Comparison of ENCODE assay signal across 17 mouse cellular contexts in genomic region chr9:27477079-27477687, GRCm38 (mm10).
DNase-seq lines count a peak whose midpoint lies in the region; ATAC-seq and TF ChIP-seq lines count a peak whose summit lies in the region.
"Had no signal": no experiment of that assay in that cellular context is flagged by ENCODE, and none has a peak within 500 bp of the region (broad histone marks: within the 10 kb centered on the region; RNA-seq: fewer than 3 reads in every experiment).

No protein-coding gene starts in this region.

- H3K4me1 ChIP-seq in cerebellum, adult 2 months (ENCODE audit: control insufficient read depth, insufficient read depth, low read length) = peaks cover 4% of the 10 kb centered on the region
- peaks cover 7% of the 10 kb centered on the region; the same call in 1 of the 2 replicates for H3K4me1 ChIP-seq in midbrain, embryonic 16.5 days (ENCODE audit: control insufficient read depth, insufficient read depth, low read length)
- H3K4me1 ChIP-seq: embryonic facial prominence, embryonic 15.5 days; liver, embryonic 13.5 days had no signal

- no peaks in the 10 kb centered on the region for H3K36me3 ChIP-seq in midbrain, embryonic 16.5 days (ENCODE audit: control insufficient read depth, insufficient read depth, low read length)
- H3K36me3 ChIP-seq: embryonic facial prominence, embryonic 15.5 days; G1E; liver, embryonic 13.5 days had no signal

- DNase-seq in layer of hippocampus, postnatal 10 days (ENCODE audit: low spot score in 2 of 2) = peak; percentile 28 to 45
- DNase-seq in layer of hippocampus, postnatal 36 days = no peak
- DNase-seq in cerebellum, adult 2 months = peak; percentile 18 to 50
- DNase-seq in cerebellum, postnatal 25 days = peak; percentile 45 to 60
- no peak for DNase-seq in thymus, postnatal 14 days
- DNase-seq in layer of hippocampus, adult 9-10 months (ENCODE audit: low spot score) = no peak
- DNase-seq: adrenal gland, adult 2 months; gastrocnemius, postnatal 10 days; heart, postnatal 14 days; kidney, postnatal 14 days; liver, embryonic 13.5 days; lung, postnatal 10 days had no signal

- no peaks in the 10 kb centered on the region for H3K27me3 ChIP-seq in cerebellum, adult 2 months (ENCODE audit: control insufficient read depth, insufficient read depth, low read length)
- no peaks in the 10 kb centered on the region for H3K27me3 ChIP-seq in midbrain, embryonic 16.5 days (ENCODE audit: control insufficient read depth, insufficient read depth, low read depth, low read length)
- H3K27me3 ChIP-seq: embryonic facial prominence, embryonic 15.5 days; liver, embryonic 13.5 days had no signal

- 17% methylated on average over 4 of the region's 4 CpGs for WGBS in cerebellum, adult 2 months
- 52% methylated on average over 4 of the region's 4 CpGs for WGBS in midbrain, embryonic 16.5 days

- TF ChIP-seq CTCF in cerebellum, adult 2 months (IDR thresholded peaks at IDR 0.05; ENCODE audit: borderline replicate concordance, insufficient read depth, low read depth, low read length) = no peak

- H3K27ac ChIP-seq in cerebellum, adult 2 months (ENCODE audit: insufficient read depth, low read length) = no peak overlapping the region
- H3K27ac ChIP-seq in midbrain, embryonic 16.5 days (ENCODE audit: low read length) = peak overlapping the region; percentile 28; the same call in 1 of the 2 replicates
- H3K27ac ChIP-seq: embryonic facial prominence, embryonic 15.5 days; liver, embryonic 13.5 days had no signal

- no peak overlapping the region for H3K9ac ChIP-seq in midbrain, embryonic 16.5 days (ENCODE audit: low read depth, low read length)
- H3K9ac ChIP-seq: embryonic facial prominence, embryonic 15.5 days; liver, embryonic 13.5 days had no signal

- no peak for TF ChIP-seq POLR2A in cerebellum, adult 2 months (IDR thresholded peaks at IDR 0.05; ENCODE audit: borderline replicate concordance, insufficient read depth, low read length)

- no peak overlapping the region for H3K4me2 ChIP-seq in midbrain, embryonic 16.5 days (ENCODE audit: low read length)
- H3K4me2 ChIP-seq: embryonic facial prominence, embryonic 15.5 days; liver, embryonic 13.5 days had no signal

- peak; percentile 58; the same call in 1 of the 2 replicates for ATAC-seq in midbrain, embryonic 16.5 days
- ATAC-seq: forebrain, embryonic 14.5 days; intestine, postnatal 0 days had no signal

- H3K9me3 ChIP-seq in midbrain, embryonic 16.5 days (replicated peaks; ENCODE audit: control insufficient read depth, low read length, poor library complexity, severe bottlenecking) = no peaks in the 10 kb centered on the region
- H3K9me3 ChIP-seq: embryonic facial prominence, embryonic 15.5 days; liver, embryonic 13.5 days had no signal

- H3K4me3 ChIP-seq in cerebellum, adult 2 months (replicated peaks; ENCODE audit: insufficient read depth, low read depth, low read length) = no peak overlapping the region
- H3K4me3 ChIP-seq in midbrain, embryonic 16.5 days (ENCODE audit: low read depth, low read length) = no peak overlapping the region
- H3K4me3 ChIP-seq: embryonic facial prominence, embryonic 15.5 days; liver, embryonic 13.5 days had no signal

Comparison
In these comparisons a context has a peak if more than half of its experiments do, and no peak if none do; other contexts are left out.
1. DNase-seq: peak in layer of hippocampus, postnatal 10 days (2 of 2), cerebellum, adult 2 months (2 of 2) and cerebellum, postnatal 25 days (2 of 2); none in layer of hippocampus, postnatal 36 days (0 of 2), thymus, postnatal 14 days (single experiment) and layer of hippocampus, adult 9-10 months (single experiment).